Mouse (Mus musculus) MEL (cell line): ENCODE measurements around the gene Hoxd10. TPM values are rescaled to one million over a fixed set of nuclear protein-coding genes. Genes with fewer than 3 reads are reported as not detected.

Experiments
- DNase-seq: peaks from one replicate; pipeline ENCODE4 v3.0.0; 2011; ENCODE audit warnings: low read depth, low spot score
- H3K27ac ChIP-seq: 2 replicates; pipeline ENCODE4 v1.5.1; 2012; ENCODE audit warnings: low read depth, mild to moderate bottlenecking, control low read depth, low read length, moderate library complexity; ENCODE audit not compliant: control insufficient read depth
- H3K27me3 ChIP-seq, 2 experiments: fragments of 150-350 bp in 1 of 2; sonication (generic) in 1 of 2; 2 replicates each; pipeline ENCODE4 v1.6.1; 2012; ENCODE audit warnings: low read length in 2 of 2, mild to moderate bottlenecking in 2 of 2, improper control_type of control experiment in 1 of 2, moderate library complexity in 1 of 2; ENCODE audit not compliant: insufficient read depth in 2 of 2, control insufficient read depth in 1 of 2
- H3K36me3 ChIP-seq, 2 experiments: 2 replicates each; pipeline ENCODE4 v1.6.1; 2012 to 2014; ENCODE audit warnings: low read length in 2 of 2, improper control_type of control experiment in 1 of 2, inconsistent platforms in 1 of 2, mild to moderate bottlenecking in 1 of 2; ENCODE audit not compliant: insufficient read depth in 2 of 2, control insufficient read depth in 1 of 2
- H3K4me1 ChIP-seq, 2 experiments: fragments of 150-350 bp in 1 of 2; sonication (generic) in 1 of 2; 2 replicates each; pipeline ENCODE4 v1.6.1; 2012; ENCODE audit warnings: low read length in 2 of 2, improper control_type of control experiment in 1 of 2, mild to moderate bottlenecking in 1 of 2; ENCODE audit not compliant: insufficient read depth in 2 of 2, control insufficient read depth in 1 of 2
- H3K4me3 ChIP-seq, 2 experiments: fragments of 150-350 bp in 1 of 2; sonication (generic) in 1 of 2; 2 replicates each; pipeline ENCODE4 v1.5.1; 2012; ENCODE audit warnings: low read depth in 2 of 2, low read length in 2 of 2, mild to moderate bottlenecking in 2 of 2, moderate library complexity in 2 of 2, control low read depth in 1 of 2, improper control_type of control experiment in 1 of 2; ENCODE audit not compliant: control insufficient read depth in 1 of 2, insufficient read depth in 1 of 2
- H3K79me2 ChIP-seq: 2 replicates; pipeline ENCODE4 v1.6.1; 2012; ENCODE audit warnings: mild to moderate bottlenecking, low read length, moderate library complexity; ENCODE audit not compliant: control insufficient read depth, poor library complexity, insufficient read depth
- H3K9ac ChIP-seq: 2 replicates; pipeline ENCODE4 v1.6.1; 2012; ENCODE audit warnings: low read depth, mild to moderate bottlenecking, control low read depth, low read length, moderate library complexity; ENCODE audit not compliant: control insufficient read depth, poor library complexity, severe bottlenecking
- H3K9me3 ChIP-seq: fragments of 150-350 bp; sonication (generic); replicated peaks from 2 replicates; pipeline ENCODE4 v1.6.1; 2012; ENCODE audit warnings: mild to moderate bottlenecking, low read length, improper control_type of control experiment, moderate library complexity; ENCODE audit not compliant: insufficient read depth
- BHLHE40 ChIP-seq: IDR thresholded peaks from 2 replicates; pipeline ENCODE4 v1.6.1; 2012; ENCODE audit warnings: low read depth, mild to moderate bottlenecking, inconsistent platforms, low read length, improper control_type of control experiment, borderline replicate concordance
- CTCF ChIP-seq, 3 experiments: IDR thresholded peaks in 2 of 3; conservative IDR thresholded peaks in 1 of 3; 2 replicates each; pipeline ENCODE4 v1.5.1; 2011 to 2012; ENCODE audit warnings: low read length in 3 of 3, low read depth in 2 of 3, mild to moderate bottlenecking in 2 of 3, improper control_type of control experiment in 1 of 3, inconsistent platforms in 1 of 3, mixed read lengths in 1 of 3, moderate library complexity in 1 of 3; ENCODE audit not compliant: control insufficient read depth in 1 of 3, insufficient read depth in 1 of 3, poor library complexity in 1 of 3, severe bottlenecking in 1 of 3
- E2F4 ChIP-seq: IDR thresholded peaks from 2 replicates; pipeline ENCODE4 v1.6.1; 2011; ENCODE audit warnings: low read depth, low read length, improper control_type of control experiment, borderline replicate concordance
- EP300 ChIP-seq, 2 experiments: IDR thresholded peaks; 2 replicates each; pipeline ENCODE4 v1.6.1; 2011; ENCODE audit warnings: improper control_type of control experiment in 2 of 2, low read length in 2 of 2, low read depth in 1 of 2, mild to moderate bottlenecking in 1 of 2
- ETS1 ChIP-seq: IDR thresholded peaks from 2 replicates; pipeline ENCODE4 v1.6.1; 2012; ENCODE audit warnings: low read depth, mild to moderate bottlenecking, inconsistent platforms, low read length, improper control_type of control experiment, moderate library complexity
- GATA1 ChIP-seq: IDR thresholded peaks from 2 replicates; pipeline ENCODE4 v1.6.1; 2011; ENCODE audit warnings: low read depth, low read length, improper control_type of control experiment
- HCFC1 ChIP-seq: IDR thresholded peaks from 2 replicates; pipeline ENCODE4 v1.6.1; 2012; ENCODE audit warnings: low read depth, mild to moderate bottlenecking, inconsistent platforms, low read length, improper control_type of control experiment, moderate library complexity
- JUND ChIP-seq: IDR thresholded peaks from 2 replicates; pipeline ENCODE4 v1.6.1; 2011; ENCODE audit warnings: low read depth, mild to moderate bottlenecking, improper control_type of control experiment, low read length
- MAZ ChIP-seq: IDR thresholded peaks from 2 replicates; pipeline ENCODE4 v1.6.1; 2012; ENCODE audit warnings: low read depth, mild to moderate bottlenecking, inconsistent platforms, low read length, improper control_type of control experiment
- MEF2A ChIP-seq: IDR thresholded peaks from 2 replicates; pipeline ENCODE4 v1.6.1; 2014; ENCODE audit warnings: low read depth, mild to moderate bottlenecking, inconsistent platforms, low read length, improper control_type of control experiment; ENCODE audit not compliant: poor library complexity, insufficient replicate concordance, severe bottlenecking; ENCODE audit errors: extremely low read depth
- MXI1 ChIP-seq: IDR thresholded peaks from 2 replicates; pipeline ENCODE4 v1.6.1; 2011; ENCODE audit warnings: mild to moderate bottlenecking, low read depth, low read length, improper control_type of control experiment
- NRF1 ChIP-seq: IDR thresholded peaks from 2 replicates; pipeline ENCODE4 v1.6.1; 2014; ENCODE audit warnings: low read depth, mild to moderate bottlenecking, inconsistent platforms, low read length, improper control_type of control experiment, moderate library complexity; ENCODE audit not compliant: poor library complexity, insufficient read depth, severe bottlenecking
- POLR2AphosphoS2 ChIP-seq: IDR thresholded peaks from 2 replicates; pipeline ENCODE4 v1.6.1; 2011; ENCODE audit warnings: low read length, improper control_type of control experiment
- POLR2AphosphoS5 ChIP-seq: IDR thresholded peaks from 2 replicates; pipeline ENCODE4 v1.6.1; 2012; ENCODE audit warnings: low read depth, borderline replicate concordance, mild to moderate bottlenecking, inconsistent platforms, low read length, moderate library complexity, mixed read lengths
- RAD21 ChIP-seq: IDR thresholded peaks from 2 replicates; pipeline ENCODE4 v1.6.1; 2011; ENCODE audit warnings: mild to moderate bottlenecking, low read depth, low read length, improper control_type of control experiment
- RCOR1 ChIP-seq: IDR thresholded peaks from 2 replicates; pipeline ENCODE4 v1.6.1; 2012; ENCODE audit warnings: low read depth, mild to moderate bottlenecking, inconsistent platforms, low read length, improper control_type of control experiment
- SIN3A ChIP-seq: IDR thresholded peaks from 2 replicates; pipeline ENCODE4 v1.6.1; 2012; ENCODE audit warnings: low read length, improper control_type of control experiment, inconsistent platforms
- TBP ChIP-seq: IDR thresholded peaks from 2 replicates; pipeline ENCODE4 v1.8.0; 2011; ENCODE audit warnings: low read depth, low read length, improper control_type of control experiment
- UBTF ChIP-seq: IDR thresholded peaks from 2 replicates; pipeline ENCODE4 v1.6.1; 2012; ENCODE audit warnings: low read depth, mild to moderate bottlenecking, inconsistent platforms, low read length, improper control_type of control experiment, moderate library complexity, borderline replicate concordance; ENCODE audit not compliant: insufficient read depth
- ZKSCAN1 ChIP-seq: IDR thresholded peaks from 2 replicates; pipeline ENCODE4 v1.6.1; 2012; ENCODE audit warnings: low read depth, mild to moderate bottlenecking, inconsistent platforms, low read length, improper control_type of control experiment, moderate library complexity
- polyA plus RNA-seq, 2 experiments: library from polyadenylated mRNA; stranded (reverse) in 1 of 2; unstranded in 1 of 2; fragments of >175 nt in 1 of 2; fragments of >200 nt in 1 of 2; gene quantifications; 2 replicates each; pipeline versions ENCODE4 v1.2.1 to v1.2.4; 2012; ENCODE audit warnings: low replicate concordance in 2 of 2, low read depth in 1 of 2; ENCODE audit not compliant: insufficient read length in 2 of 2, insufficient read depth in 1 of 2, missing spikeins in 1 of 2
- total RNA-seq: library from RNA; depleted of rRNA; stranded (reverse); fragments of 300-350 nt; gene quantifications from 2 replicates; pipeline ENCODE4 v1.2.3, GENCODE M21; 2012

Hoxd10 gene
- total and polyA plus RNA-seq, 3 experiments, result not detected

DNA sequence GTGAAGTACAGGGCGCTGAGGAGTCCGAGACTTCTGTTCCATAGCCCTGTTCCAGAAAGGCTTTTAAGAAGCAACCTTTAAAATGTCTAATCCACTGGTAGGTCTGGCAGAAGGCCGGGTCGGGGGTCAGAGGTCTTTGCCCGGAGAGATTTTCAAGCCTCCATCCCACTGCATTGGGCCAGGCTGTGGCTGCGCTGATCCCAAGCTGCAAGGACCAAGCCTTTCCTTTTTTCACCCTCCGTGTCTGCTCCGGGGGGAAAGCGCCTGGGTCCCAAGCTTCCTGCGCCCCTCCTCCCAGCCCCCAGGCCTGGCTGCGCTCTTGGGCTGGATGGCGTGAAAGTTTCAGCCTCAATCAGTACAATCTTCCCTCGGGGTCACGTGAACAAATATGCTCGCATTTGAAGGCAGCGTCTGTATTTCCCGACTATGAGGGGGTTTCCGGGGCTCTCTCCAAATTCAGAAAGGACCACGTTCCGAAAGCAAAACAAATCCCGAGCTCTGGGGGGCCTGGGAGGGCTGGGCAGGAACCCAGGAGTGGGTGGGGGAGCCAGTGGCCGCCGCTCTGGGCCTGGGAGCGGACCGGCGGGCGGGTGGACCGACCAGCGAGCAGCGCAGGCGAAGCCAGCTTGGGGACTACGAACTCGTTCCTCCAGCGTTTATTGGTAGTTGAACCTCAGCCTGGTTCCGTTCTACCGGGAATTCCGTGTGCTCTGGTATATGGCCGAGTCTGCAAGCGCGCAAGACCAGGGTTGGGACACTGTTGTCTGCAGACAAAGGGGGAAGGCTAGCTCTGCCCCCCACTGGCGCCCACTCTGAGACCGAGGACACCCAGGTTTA lies 44.3 kb downstream of the Hoxd10 start:
- TF ChIP-seq RCOR1 (no peak), JUND (no peak), ETS1 (no peak), CTCF (IDR thresholded peaks at IDR 0.05 in 2 of 3, conservative IDR thresholded peaks at IDR 0.05 in 1 of 3; ENCODE audit: control insufficient read depth in 1 of 3, insufficient read depth in 1 of 3, low read depth in 2 of 3, low read length in 3 of 3, poor library complexity in 1 of 3, severe bottlenecking in 1 of 3) (no peak)
- no peaks in the 10 kb centered on the region for H3K36me3 ChIP-seq
- no peaks in the 10 kb centered on the region for H3K9me3 ChIP-seq
- no peak overlapping the region for H3K9ac ChIP-seq
- H3K79me2 ChIP-seq, result no peaks in the 10 kb centered on the region
- H3K27me3 ChIP-seq, result no peaks in the 10 kb centered on the region; a peak in 1 of 4 replicates
- no peaks in the 10 kb centered on the region for H3K4me1 ChIP-seq
- no peak overlapping the region for H3K4me3 ChIP-seq
- DNase-seq, result no peak
- no peak overlapping the region for H3K27ac ChIP-seq

DNA sequence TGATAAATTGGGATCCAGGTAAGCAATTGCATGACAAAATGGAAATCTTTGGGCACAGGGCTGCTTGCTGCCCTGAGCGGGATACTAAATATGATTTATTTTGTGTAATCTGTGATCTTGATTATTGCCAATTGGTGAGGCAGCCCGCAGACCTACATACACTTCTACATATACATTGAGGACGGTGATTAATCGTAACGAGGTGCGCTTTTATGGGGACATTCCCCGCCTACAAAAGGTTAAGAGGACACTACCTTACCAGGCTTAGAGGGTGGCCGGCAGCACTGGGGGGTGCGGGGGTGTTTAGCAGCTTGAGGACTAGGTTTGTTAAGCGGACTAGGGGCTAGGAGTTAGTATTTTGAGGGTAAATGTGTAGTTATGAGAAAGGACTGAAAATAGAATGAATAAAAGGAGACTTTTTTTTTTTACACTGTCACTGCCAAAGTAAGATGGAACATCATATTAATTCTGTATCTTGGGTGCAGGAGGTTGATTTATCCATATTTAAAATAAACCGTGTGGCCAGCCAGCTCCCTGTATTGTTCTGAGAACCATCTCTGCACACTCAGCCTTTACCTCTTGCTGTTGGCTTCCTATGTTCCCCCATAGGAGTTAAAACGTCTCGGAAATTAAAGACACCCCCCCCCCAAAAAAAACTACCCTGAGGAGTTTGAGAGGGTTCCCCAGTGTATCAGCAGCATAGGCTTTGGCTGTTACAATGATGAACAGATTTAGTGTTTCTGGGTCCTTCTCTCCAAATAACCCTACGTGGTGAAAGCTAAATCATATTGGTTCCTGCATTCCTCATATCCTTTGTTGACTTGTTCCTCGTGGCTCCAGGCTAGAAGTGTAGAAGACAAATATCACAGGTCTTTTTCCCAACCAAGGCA lies 45.2 kb downstream of the Hoxd10 start:
- DNase-seq, result no peak
- Histone ChIP-seq H3K79me2 (no peaks in the 10 kb centered on the region), H3K27me3 (peaks cover 0 to 2% of the 10 kb centered on the region in 2 experiments; a peak in 2 of 4 replicates), H3K9me3 (no peaks in the 10 kb centered on the region), H3K4me3 (no peak overlapping the region), H3K9ac (no peak overlapping the region), H3K36me3 (no peaks in the 10 kb centered on the region), H3K27ac (no peak overlapping the region), H3K4me1 (no peaks in the 10 kb centered on the region)
- no peak for TF ChIP-seq SIN3A
- TF ChIP-seq ZKSCAN1, result no peak
- no peak for TF ChIP-seq UBTF
- TF ChIP-seq E2F4, result no peak
- no peak for TF ChIP-seq NRF1

DNA sequence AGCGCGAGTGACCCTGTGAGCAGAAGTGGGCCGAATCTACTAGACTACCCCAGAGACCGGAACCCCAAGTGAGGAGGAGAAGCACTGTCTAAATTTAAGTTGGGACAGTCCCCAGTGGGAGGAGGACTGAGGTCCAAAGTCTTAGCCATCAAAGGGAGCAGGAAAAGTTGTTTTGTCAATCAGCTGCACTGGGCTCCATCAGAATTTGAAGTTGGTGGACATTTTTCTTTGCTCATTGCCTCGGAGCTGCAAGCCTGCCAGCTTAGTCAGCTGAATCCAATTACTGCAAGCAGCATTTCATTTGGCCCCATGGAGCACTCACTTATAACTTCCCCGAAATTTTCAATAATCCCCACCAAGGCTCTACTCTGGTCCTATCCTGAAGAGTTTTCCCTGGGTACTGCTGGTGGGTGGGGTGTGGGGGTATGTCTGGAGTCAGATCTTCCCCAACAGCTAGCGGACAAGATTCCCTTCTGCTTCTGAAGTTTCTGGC lies 45.9 kb downstream of the Hoxd10 start:
- Histone ChIP-seq H3K27ac (no peak overlapping the region), H3K36me3 (no peaks in the 10 kb centered on the region), H3K4me3 (no peak overlapping the region), H3K9ac (no peak overlapping the region), H3K9me3 (no peaks in the 10 kb centered on the region), H3K27me3 (peaks cover 0 to 2% of the 10 kb centered on the region in 2 experiments; a peak in 3 of 4 replicates), H3K4me1 (no peaks in the 10 kb centered on the region), H3K79me2 (no peaks in the 10 kb centered on the region)
- DNase-seq, result no peak
- no peak for TF ChIP-seq TBP
- TF ChIP-seq MEF2A, result no peak
- TF ChIP-seq MXI1, result no peak
- no peak for TF ChIP-seq RAD21
- TF ChIP-seq ZKSCAN1, result no peak
- TF ChIP-seq EP300 (IDR thresholded peaks at IDR 0.05; ENCODE audit: low read depth in 1 of 2, low read length in 2 of 2), result no peak
- no peak for TF ChIP-seq UBTF
- TF ChIP-seq NRF1, result no peak
- no peak for TF ChIP-seq ETS1
- TF ChIP-seq HCFC1, result no peak
- TF ChIP-seq POLR2AphosphoS5, result no peak
- TF ChIP-seq POLR2AphosphoS2, result no peak
- TF ChIP-seq GATA1, result no peak
- no peak for TF ChIP-seq BHLHE40
- no peak for TF ChIP-seq CTCF (IDR thresholded peaks at IDR 0.05 in 2 of 3, conservative IDR thresholded peaks at IDR 0.05 in 1 of 3; ENCODE audit: control insufficient read depth in 1 of 3, insufficient read depth in 1 of 3, low read depth in 2 of 3, low read length in 3 of 3, poor library complexity in 1 of 3, severe bottlenecking in 1 of 3)
- TF ChIP-seq MAZ, result no peak
